Mouse (Mus musculus): ENCODE data around the gene Scube1.

DNA sequence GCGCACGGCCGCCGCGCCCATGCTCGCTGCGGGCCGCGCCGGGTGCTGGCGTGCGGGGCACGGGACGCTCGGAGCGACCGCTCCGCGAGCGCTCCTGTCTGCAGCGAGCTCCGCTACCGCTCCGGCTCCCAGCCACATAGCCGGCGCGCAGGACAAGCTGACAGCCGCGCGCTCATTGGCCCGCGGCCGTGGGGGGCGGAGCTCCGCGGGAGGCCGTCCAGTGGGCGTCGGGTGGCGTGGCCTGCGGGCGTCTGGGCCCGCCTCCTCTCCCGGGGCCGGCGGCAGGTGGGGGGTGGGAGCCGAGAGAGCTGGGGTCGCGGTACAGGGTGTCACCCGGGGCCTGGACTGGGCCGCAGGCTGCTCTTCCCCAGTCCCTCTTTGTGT is at the start of gene Scube1:
- no peak for TF ChIP-seq CTCF (IDR thresholded peaks at IDR 0.05; ENCODE audit: borderline replicate concordance, insufficient read depth, low read depth, low read length)
- TF ChIP-seq POLR2A (IDR thresholded peaks at IDR 0.05; ENCODE audit: borderline replicate concordance, insufficient read depth, low read length): no peak

Measured in cerebellum, adult 2 months (tissue).